In genomic region chr2:45055034-45055615, GRCm38 (mm10) we compare ENCODE assay signal across 12 mouse cellular contexts.
DNase-seq lines count a peak whose midpoint lies in the region; ATAC-seq lines count a peak whose summit lies in the region.
"Had no signal": no experiment of that assay in that cellular context is flagged by ENCODE, and none has a peak within 500 bp of the region (broad histone marks: within the 10 kb centered on the region; RNA-seq: fewer than 3 reads in every experiment).

No protein-coding gene starts in this region.

- peaks cover 30% of the 10 kb centered on the region for H3K4me1 ChIP-seq in heart, embryonic 16.5 days (ENCODE audit: control insufficient read depth, insufficient read depth, low read length)
- H3K4me1 ChIP-seq in midbrain, embryonic 10.5 days: peaks cover 69% of the 10 kb centered on the region
- peaks cover 49% of the 10 kb centered on the region for H3K4me1 ChIP-seq in midbrain, embryonic 13.5 days (replicated peaks)
- peaks cover 7% of the 10 kb centered on the region; the same call in 1 of the 2 replicates for H3K4me1 ChIP-seq in limb, embryonic 15.5 days

- intact Hi-C loops in heart, postnatal 36 days (cut with DNase I): no loop called here

- 53% methylated on average over 8 of the region's 8 CpGs for WGBS in heart, embryonic 16.5 days
- 81% methylated on average over 8 of the region's 8 CpGs for WGBS in midbrain, embryonic 10.5 days
- WGBS in midbrain, embryonic 13.5 days: 72% methylated on average over 8 of the region's 8 CpGs
- 74% methylated on average over 8 of the region's 8 CpGs for WGBS in limb, embryonic 15.5 days

- no peak overlapping the region for H3K9ac ChIP-seq in heart, embryonic 16.5 days (ENCODE audit: low read length)
- H3K9ac ChIP-seq in midbrain, embryonic 13.5 days (replicated peaks): no peak overlapping the region
- H3K9ac ChIP-seq in limb, embryonic 15.5 days: no peak overlapping the region

- H3K36me3 ChIP-seq in heart, embryonic 16.5 days (ENCODE audit: control insufficient read depth, insufficient read depth): no peaks in the 10 kb centered on the region
- peaks cover 9% of the 10 kb centered on the region for H3K36me3 ChIP-seq in midbrain, embryonic 10.5 days
- no peaks in the 10 kb centered on the region for H3K36me3 ChIP-seq in midbrain, embryonic 13.5 days
- no peaks in the 10 kb centered on the region for H3K36me3 ChIP-seq in limb, embryonic 15.5 days

- no peak for ATAC-seq in heart, embryonic 16.5 days (replicated peaks; ENCODE audit: extremely low read depth, insufficient read depth, low FRiP score)
- ATAC-seq in midbrain, embryonic 13.5 days: no peak
- no peak for ATAC-seq in limb, embryonic 15.5 days (ENCODE audit: insufficient number of reproducible peaks, low FRiP score, low TSS enrichment, low read depth)
- ATAC-seq: intestine, postnatal 0 days had no signal

- no peak overlapping the region for H3K4me3 ChIP-seq in heart, embryonic 16.5 days (ENCODE audit: low read length)
- H3K4me3 ChIP-seq in midbrain, embryonic 10.5 days: no peak overlapping the region
- H3K4me3 ChIP-seq in midbrain, embryonic 13.5 days (replicated peaks): no peak overlapping the region
- no peak overlapping the region for H3K4me3 ChIP-seq in limb, embryonic 15.5 days

- no peak overlapping the region for H3K4me2 ChIP-seq in heart, embryonic 16.5 days (ENCODE audit: low read depth, low read length)
- no peak overlapping the region for H3K4me2 ChIP-seq in midbrain, embryonic 13.5 days (replicated peaks)
- no peak overlapping the region for H3K4me2 ChIP-seq in limb, embryonic 15.5 days

- H3K27ac ChIP-seq in heart, embryonic 16.5 days (ENCODE audit: low read length): peak overlapping the region; percentile 9; the same call in 1 of the 2 replicates
- H3K27ac ChIP-seq in midbrain, embryonic 10.5 days (replicated peaks): peak overlapping the region; percentile 47
- H3K27ac ChIP-seq in midbrain, embryonic 13.5 days: no peak overlapping the region
- H3K27ac ChIP-seq in limb, embryonic 15.5 days: 0 out of 2 replicates have a peak overlapping the region, but pooled peaks have one; percentile 11

- DNase-seq in heart, postnatal 36 days: no peak
- DNase-seq in midbrain, embryonic 10.5 days (ENCODE audit: low spot score): no peak
- no peak for DNase-seq in thymus, postnatal 0 days (ENCODE audit: low spot score)
- DNase-seq in gastrocnemius, postnatal 4 days (ENCODE audit: low spot score in 2 of 2): no peak
- DNase-seq: adrenal gland, postnatal 25 days; embryo, embryonic 11 days; lung, postnatal 36 days; thymus, adult 18-20 months had no signal

- no peaks in the 10 kb centered on the region for H3K27me3 ChIP-seq in heart, embryonic 16.5 days (ENCODE audit: control insufficient read depth, insufficient read depth, low read length)
- H3K27me3 ChIP-seq in midbrain, embryonic 10.5 days (ENCODE audit: low read depth, poor library complexity, severe bottlenecking): no peaks in the 10 kb centered on the region
- H3K27me3 ChIP-seq in midbrain, embryonic 13.5 days: no peaks in the 10 kb centered on the region
- 0 out of 2 replicates have a peak, but pooled peaks cover 3% of the 10 kb centered on the region for H3K27me3 ChIP-seq in limb, embryonic 15.5 days

- no peaks in the 10 kb centered on the region for H3K9me3 ChIP-seq in heart, embryonic 16.5 days (replicated peaks; ENCODE audit: control insufficient read depth, low read length)
- no peaks in the 10 kb centered on the region for H3K9me3 ChIP-seq in midbrain, embryonic 10.5 days (replicated peaks)
- no peaks in the 10 kb centered on the region for H3K9me3 ChIP-seq in midbrain, embryonic 13.5 days
- no peaks in the 10 kb centered on the region for H3K9me3 ChIP-seq in limb, embryonic 15.5 days
